Mouse (Mus musculus): ENCODE data around the gene Flvcr2. TPM values are rescaled to one million over a fixed set of nuclear protein-coding genes. Genes with fewer than 3 reads are reported as not detected.

The Flvcr2 gene
- polyA plus RNA-seq, 2 experiments from 2014 or later: 0.48 to 0.60 TPM

GRCm38 (mm10) chr12:85736203-85736602 lies 10.1 kb upstream of the Flvcr2 start:
- ATAC-seq: no peak

GRCm38 (mm10) chr12:85736960-85737359 lies 9.4 kb upstream of the Flvcr2 start:
- ATAC-seq: no peak

- no peak for ATAC-seq
These were observed 419 bp downstream of the Flvcr2 start for GRCm38 (mm10) chr12:85746696-85747219.

GRCm38 (mm10) chr12:85747343-85747742 lies 1.0 kb downstream of the Flvcr2 start:
- no peak for ATAC-seq

- ATAC-seq: no peak
These were observed 3.5 kb downstream of the Flvcr2 start for GRCm38 (mm10) chr12:85749861-85750260.

GRCm38 (mm10) chr12:85752116-85752515 lies 5.8 kb downstream of the Flvcr2 start:
- no peak for ATAC-seq

- no peak for ATAC-seq
These were observed 6.9 kb downstream of the Flvcr2 start for GRCm38 (mm10) chr12:85753223-85753622.

GRCm38 (mm10) chr12:85754611-85755265 lies 8.4 kb downstream of the Flvcr2 start:
- no peak for ATAC-seq

GRCm38 (mm10) chr12:85756455-85756854 lies 10.1 kb downstream of the Flvcr2 start:
- ATAC-seq: no peak

GRCm38 (mm10) chr12:85757074-85757473 lies 10.7 kb downstream of the Flvcr2 start:
- ATAC-seq: no peak

- ATAC-seq: no peak
These were observed 12.4 kb downstream of the Flvcr2 start for GRCm38 (mm10) chr12:85758741-85759140.

GRCm38 (mm10) chr12:85761471-85761870 lies 15.1 kb downstream of the Flvcr2 start:
- no peak for ATAC-seq

GRCm38 (mm10) chr12:85764686-85765085 lies 18.3 kb downstream of the Flvcr2 start:
- no peak for ATAC-seq

GRCm38 (mm10) chr12:85766287-85766686 lies 19.9 kb downstream of the Flvcr2 start:
- no peak for ATAC-seq

GRCm38 (mm10) chr12:85767750-85768149 lies 21.4 kb downstream of the Flvcr2 start:
- ATAC-seq: no peak

GRCm38 (mm10) chr12:85771356-85771755 lies 25.0 kb downstream of the Flvcr2 start:
- no peak for ATAC-seq

- ATAC-seq: no peak
These were observed 32.6 kb downstream of the Flvcr2 start for GRCm38 (mm10) chr12:85778962-85779361.

GRCm38 (mm10) chr12:85779707-85780106 lies 33.4 kb downstream of the Flvcr2 start:
- no peak for ATAC-seq

GRCm38 (mm10) chr12:85781606-85782005 lies 35.3 kb downstream of the Flvcr2 start:
- ATAC-seq: no peak

GRCm38 (mm10) chr12:85784916-85785815 lies 38.8 kb downstream of the Flvcr2 start:
- ATAC-seq: no peak

- ATAC-seq: no peak
These were observed 45.8 kb downstream of the Flvcr2 start for GRCm38 (mm10) chr12:85792158-85792557.

- ATAC-seq: no peak
These were observed 46.5 kb downstream of the Flvcr2 start for GRCm38 (mm10) chr12:85792821-85793346.

GRCm38 (mm10) chr12:85794094-85794493 lies 47.8 kb downstream of the Flvcr2 start:
- no peak for ATAC-seq
